Mouse (Mus musculus) intestine, embryonic 16.5 days (tissue): ENCODE data around the gene Gps1. TPM values are rescaled to one million over a fixed set of nuclear protein-coding genes. Genes with fewer than 3 reads are reported as not detected.
"Not testable (repeated sequence)": the region's sequence is repeated elsewhere in the genome, so short reads cannot be mapped to it uniquely, and the experiment has no call there.

Experiments used
- ATAC-seq: fragments of 200-750 bp; cut with Nextera tagmentation; 2 replicates; pipeline ENCODE4 v1.8.0; 2017; ENCODE audit warnings: moderate TSS enrichment, moderate library complexity
- H3K27ac ChIP-seq: fragments of 300-500 bp; sonication (generic); 2 replicates; pipeline ENCODE4 v1.5.1; 2014; ENCODE audit warnings: mild to moderate bottlenecking, low read length
- H3K27me3 ChIP-seq: fragments of 300-500 bp; sonication (generic); replicated peaks from 2 replicates; pipeline ENCODE4 v1.6.1; 2014; ENCODE audit warnings: low read length, control low read depth, mixed read lengths; ENCODE audit not compliant: control insufficient read depth, insufficient read depth
- H3K36me3 ChIP-seq: fragments of 300-500 bp; sonication (generic); 2 replicates; pipeline ENCODE4 v1.6.1; 2014; ENCODE audit warnings: low read length, control low read depth; ENCODE audit not compliant: control insufficient read depth, insufficient read depth
- H3K4me1 ChIP-seq: fragments of 300-500 bp; sonication (generic); 2 replicates; pipeline ENCODE4 v1.6.1; 2014; ENCODE audit warnings: low read length, control low read depth, mixed read lengths; ENCODE audit not compliant: control insufficient read depth, insufficient read depth
- H3K4me2 ChIP-seq: fragments of 300-500 bp; sonication (generic); 2 replicates; pipeline ENCODE4 v1.6.1; 2014; ENCODE audit warnings: low read depth, low read length, control low read depth
- H3K4me3 ChIP-seq: fragments of 300-500 bp; sonication (generic); 2 replicates; pipeline ENCODE4 v1.5.1; 2014; ENCODE audit warnings: mild to moderate bottlenecking, low read length
- H3K9ac ChIP-seq: fragments of 300-500 bp; sonication (generic); 2 replicates; pipeline ENCODE4 v1.6.1; 2014; ENCODE audit warnings: low read depth, low read length
- H3K9me3 ChIP-seq: fragments of 300-500 bp; sonication (generic); 2 replicates; pipeline ENCODE4 v1.6.1; 2016; ENCODE audit warnings: low read length, control low read depth; ENCODE audit not compliant: control insufficient read depth
- WGBS: fragments of 180-500 bp; shearing (Covaris S2); extraction: QIAGEN DNeasy Blood & Tissue Kit; methylation state at CpG from one replicate; pipeline ENCODE4 v1.1.7; 2014; 5-methylcytosine and 5-hydroxymethylcytosine counted together
- polyA plus RNA-seq: library from polyadenylated mRNA; unstranded; fragments of >200 nt; fragmentation: Nextera tagmentation; extraction: Ambion mirVana; gene quantifications from 2 replicates; pipeline ENCODE4 v1.2.1, GENCODE M21; 2015

Gps1 gene
- polyA plus RNA-seq, 1 experiment from 2014 or later, result 179 TPM

GRCm38 (mm10) chr11:120781361-120781760, 2.7 kb upstream of the Gps1 start:
- WGBS, result 96% methylated on average over 6 of the region's 6 CpGs
- H3K4me3 ChIP-seq, ATAC-seq: not testable (repeated sequence)

DNA sequence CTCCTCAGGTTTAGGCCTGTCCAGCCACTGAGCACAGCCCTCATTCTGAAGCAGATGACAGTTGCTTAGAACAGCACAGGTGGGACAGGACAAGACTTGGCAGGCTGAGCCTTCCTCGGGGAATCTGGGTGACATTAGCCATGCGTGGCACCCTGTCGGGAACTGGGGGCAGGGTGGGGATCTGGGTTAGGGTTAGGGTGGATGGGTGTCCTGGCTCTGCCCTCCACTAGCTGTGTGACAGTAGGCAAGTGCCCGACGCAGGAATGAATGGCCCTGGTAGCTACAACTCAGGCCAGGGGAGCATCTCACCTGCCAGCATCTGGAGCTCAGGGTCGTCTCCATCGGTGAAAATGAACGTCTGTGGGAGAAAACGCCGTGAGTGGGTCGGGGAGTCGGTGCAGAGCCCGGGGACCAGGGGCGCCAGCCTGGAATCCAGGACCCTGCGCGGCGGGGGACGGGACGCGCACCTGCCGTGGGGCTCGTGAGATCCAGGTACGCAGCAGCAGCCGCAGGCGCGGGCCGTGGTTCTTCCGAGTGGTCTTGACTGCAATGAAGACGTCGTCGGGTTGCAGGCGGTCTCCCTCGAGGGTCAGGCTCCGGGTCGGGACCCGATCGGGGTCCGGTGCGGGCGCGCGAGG, 527 bp upstream of the Gps1 start:
- 0 out of 2 replicates have a peak, but pooled peaks cover 4% of the 10 kb centered on the region for H3K36me3 ChIP-seq
- peak overlapping the region; percentile 95 for H3K9ac ChIP-seq
- no peaks in the 10 kb centered on the region for H3K27me3 ChIP-seq
- H3K4me3 ChIP-seq, result peak overlapping the region; percentile 97
- WGBS, result 3% methylated on average over 42 of the region's 42 CpGs
- H3K9me3 ChIP-seq, result no peaks in the 10 kb centered on the region
- H3K4me2 ChIP-seq, result peak overlapping the region; percentile 96
- H3K4me1 ChIP-seq, result peaks cover 18% of the 10 kb centered on the region
- H3K27ac ChIP-seq, result peak overlapping the region; percentile 82
- ATAC-seq, result peak; percentile 23

More at GRCm38 (mm10) chr11:120781361-120781760, 2.7 kb upstream of the Gps1 start:
- H3K27me3 ChIP-seq, H3K9ac ChIP-seq, H3K36me3 ChIP-seq, H3K27ac ChIP-seq, H3K9me3 ChIP-seq, H3K4me2 ChIP-seq: not testable (repeated sequence)
- peaks cover 19% of the 10 kb centered on the region for H3K4me1 ChIP-seq

GRCm38 (mm10) chr11:120785145-120785544, 1.1 kb downstream of the Gps1 start:
- H3K4me3 ChIP-seq, result peak overlapping the region; percentile 97
- peaks cover 8% of the 10 kb centered on the region; the same call in 1 of the 2 replicates for H3K36me3 ChIP-seq
- peaks cover 18% of the 10 kb centered on the region for H3K4me1 ChIP-seq
- peak overlapping the region; percentile 95 for H3K9ac ChIP-seq
- no peaks in the 10 kb centered on the region for H3K27me3 ChIP-seq
- no peaks in the 10 kb centered on the region for H3K9me3 ChIP-seq
- H3K4me2 ChIP-seq, result peak overlapping the region; percentile 97
- no peak for ATAC-seq
- no peak overlapping the region for H3K27ac ChIP-seq
- 31% methylated on average over 9 of the region's 9 CpGs for WGBS

GRCm38 (mm10) chr11:120788460-120788859, 4.4 kb downstream of the Gps1 start:
- not testable (repeated sequence) for H3K9me3 ChIP-seq, H3K4me2 ChIP-seq, H3K27ac ChIP-seq, H3K4me1 ChIP-seq, H3K9ac ChIP-seq, H3K4me3 ChIP-seq, ATAC-seq, H3K27me3 ChIP-seq
- 92% methylated on average over 9 of the region's 10 CpGs for WGBS
- H3K36me3 ChIP-seq, result peaks cover 19% of the 10 kb centered on the region

- ATAC-seq, result no peak
- Histone ChIP-seq H3K9ac (no peak overlapping the region), H3K9me3 (no peaks in the 10 kb centered on the region), H3K4me2 (no peak overlapping the region), H3K4me1 (peaks cover 8% of the 10 kb centered on the region), H3K36me3 (peaks cover 19% of the 10 kb centered on the region), H3K4me3 (no peak overlapping the region), H3K27ac (no peak overlapping the region), H3K27me3 (no peaks in the 10 kb centered on the region)
- 91% methylated on average over 4 of the region's 4 CpGs for WGBS
Observed at GRCm38 (mm10) chr11:120789355-120789754, 5.3 kb downstream of the Gps1 start.

- 85% methylated on average over 3 of the region's 3 CpGs for WGBS
- no peaks in the 10 kb centered on the region for H3K9me3 ChIP-seq
- H3K4me2 ChIP-seq, result no peak overlapping the region
- H3K27ac ChIP-seq, result no peak overlapping the region
- H3K9ac ChIP-seq, result no peak overlapping the region
- ATAC-seq, result no peak
- H3K4me1 ChIP-seq, result peaks cover 10% of the 10 kb centered on the region
- peaks cover 22% of the 10 kb centered on the region for H3K36me3 ChIP-seq
- H3K4me3 ChIP-seq, result no peak overlapping the region
- H3K27me3 ChIP-seq, result no peaks in the 10 kb centered on the region
Observed at GRCm38 (mm10) chr11:120789810-120790209, 5.7 kb downstream of the Gps1 start.

GRCm38 (mm10) chr11:120792652-120793051, 8.6 kb downstream of the Gps1 start:
- no peak overlapping the region for H3K4me2 ChIP-seq
- no peak overlapping the region for H3K4me3 ChIP-seq
- H3K27ac ChIP-seq, result no peak overlapping the region
- H3K27me3 ChIP-seq, result no peaks in the 10 kb centered on the region
- peaks cover 10% of the 10 kb centered on the region for H3K4me1 ChIP-seq
- ATAC-seq, result no peak
- H3K9me3 ChIP-seq, result no peaks in the 10 kb centered on the region
- no peak overlapping the region for H3K9ac ChIP-seq
- peaks cover 19% of the 10 kb centered on the region for H3K36me3 ChIP-seq
- WGBS, result 92% methylated on average over 9 of the region's 9 CpGs

- Histone ChIP-seq H3K27me3 (no peaks in the 10 kb centered on the region), H3K4me2 (peak within 1 kb of the TSS; percentile 95), H3K27ac (peak within 1 kb of the TSS; percentile 74), H3K4me3 (peak within 1 kb of the TSS; percentile 97), H3K36me3 (peaks cover 12% of the 10 kb centered on the region; the same call in 1 of the 2 replicates), H3K9ac (peak within 1 kb of the TSS; percentile 97), H3K4me1 (peaks cover 19% of the 10 kb centered on the region), H3K9me3 (no peaks in the 10 kb centered on the region)
- WGBS, result 1% methylated on average over 59 of the region's 59 CpGs
- ATAC-seq, result peak; percentile 89
Observed at GRCm38 (mm10) chr11:120795756-120796613, 11.9 kb downstream of the Gps1 start, which contains the start of gene Dus1l. TSS of gene Dus1l (minus strand) at chr11:120796403.

GRCm38 (mm10) chr11:120796614-120796946, 12.5 kb downstream of the Gps1 start:
- Histone ChIP-seq H3K4me3 (peak overlapping the region; percentile 97; the same call in 1 of the 2 replicates), H3K4me1 (peaks cover 19% of the 10 kb centered on the region), H3K4me2 (peak overlapping the region; percentile 46), H3K36me3 (peaks cover 12% of the 10 kb centered on the region; the same call in 1 of the 2 replicates), H3K27me3 (no peaks in the 10 kb centered on the region), H3K9ac (peak overlapping the region; percentile 97), H3K9me3 (no peaks in the 10 kb centered on the region), H3K27ac (peak overlapping the region; percentile 74)
- WGBS, result 29% methylated on average over 8 of the region's 8 CpGs
- peak; percentile 40 for ATAC-seq
